Mouse (Mus musculus) lung, adult 2 months (tissue): Measurements from ENCODE around the gene Aim2.
"Not testable (repeated sequence)": the region's sequence is repeated elsewhere in the genome, so short reads cannot be mapped to it uniquely, and the experiment has no call there.

Source experiments
- CTCF ChIP-seq: fragments of 200-500 bp; IDR thresholded peaks from 2 replicates; pipeline ENCODE4 v1.5.1; 2011; ENCODE audit warnings: mild to moderate bottlenecking, low read length, control low read depth; ENCODE audit not compliant: insufficient read depth
- POLR2A ChIP-seq: fragments of 200-500 bp; IDR thresholded peaks from 2 replicates; pipeline ENCODE4 v1.6.1; 2011; ENCODE audit warnings: low read depth, mild to moderate bottlenecking, control low read depth, low read length, borderline replicate concordance; ENCODE audit errors: extremely low read depth

DNA sequence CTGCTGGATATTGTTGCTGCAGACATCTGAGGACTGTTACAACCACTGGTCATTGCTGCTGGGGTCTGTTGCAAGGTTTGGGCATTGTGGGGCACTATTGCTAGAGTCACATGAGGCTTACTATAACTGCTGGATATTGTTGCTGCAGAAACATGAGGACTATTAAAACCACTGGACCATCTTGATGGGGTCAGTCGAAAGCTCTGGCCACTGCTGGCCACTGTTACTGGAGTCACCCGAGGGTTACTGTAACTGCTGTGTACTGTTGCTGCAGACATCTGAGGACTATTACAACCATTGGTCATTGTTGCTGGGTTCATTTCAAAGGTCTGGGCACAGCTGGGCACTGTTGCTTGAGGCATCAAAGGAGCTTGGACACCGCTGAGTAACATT, 130.5 kb downstream of the Aim2 start:
- not testable (repeated sequence) for TF ChIP-seq CTCF, POLR2A
